Mouse (Mus musculus): ENCODE measurements around the gene Agap1. TPM values are rescaled to one million over a fixed set of nuclear protein-coding genes. Genes with fewer than 3 reads are reported as not detected.

The Agap1 gene
- polyA plus RNA-seq, 1 experiment from 2014 or later, result 74.8 TPM

DNA sequence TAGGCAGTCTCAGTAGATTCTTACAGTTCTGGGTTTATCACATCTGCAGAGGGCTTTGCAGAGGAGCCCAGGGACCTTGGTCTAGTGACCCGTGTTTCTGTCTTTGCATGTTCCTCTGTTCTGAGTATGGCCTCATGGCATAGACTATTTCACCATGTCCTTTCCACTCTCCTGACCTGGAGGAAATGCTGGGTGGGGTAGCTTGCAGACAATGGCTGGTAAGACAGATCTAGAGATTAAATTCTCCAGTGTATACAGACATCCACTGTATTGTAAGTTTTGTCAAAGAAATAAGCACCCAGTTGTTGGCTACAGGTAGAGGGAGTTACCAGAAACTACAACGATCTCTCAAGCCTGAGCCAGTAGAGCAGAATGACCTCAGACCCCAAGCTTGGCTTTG, 141.6 kb downstream of the Agap1 start:
- WGBS, result 93% methylated on average over 2 of the region's 2 CpGs
- ATAC-seq (ENCODE audit: low FRiP score), result no peak
- H3K36me3 ChIP-seq, result peaks cover 10% of the 10 kb centered on the region; the same call in 1 of the 2 replicates
- no peaks in the 10 kb centered on the region for H3K27me3 ChIP-seq
- no peak overlapping the region for H3K4me2 ChIP-seq (replicated peaks)
- H3K4me1 ChIP-seq, result peaks cover 40% of the 10 kb centered on the region
- H3K4me3 ChIP-seq, result no peak overlapping the region
- no peak overlapping the region for H3K9ac ChIP-seq
- H3K9me3 ChIP-seq (replicated peaks), result 0 out of 2 replicates have a peak, but pooled peaks cover 6% of the 10 kb centered on the region
- H3K27ac ChIP-seq, result no peak overlapping the region

DNA sequence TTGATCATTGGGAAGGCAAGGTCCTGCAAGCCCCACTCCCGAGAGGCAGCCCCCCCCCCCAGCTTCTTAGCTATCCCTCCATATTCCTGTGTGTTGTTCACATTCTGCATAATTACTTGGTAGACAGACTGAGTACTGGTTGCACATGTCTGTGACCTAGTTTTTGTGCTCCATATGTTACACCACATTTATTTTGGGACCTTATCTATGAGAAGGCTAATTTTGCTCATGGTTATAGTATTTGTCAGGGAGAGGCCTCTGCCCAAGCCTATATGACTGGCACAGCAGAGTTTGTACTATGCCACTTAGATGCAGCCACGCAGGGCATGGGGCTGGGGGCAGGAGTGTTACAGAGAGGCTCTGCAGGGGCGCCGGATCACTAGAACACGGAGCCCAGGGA, 144.3 kb downstream of the Agap1 start:
- H3K27me3 ChIP-seq, result no peaks in the 10 kb centered on the region
- H3K4me1 ChIP-seq, result peaks cover 52% of the 10 kb centered on the region
- no peak overlapping the region for H3K4me3 ChIP-seq
- no peaks in the 10 kb centered on the region for H3K9me3 ChIP-seq (replicated peaks)
- WGBS, result 87% methylated on average over 5 of the region's 5 CpGs
- 0 out of 2 replicates have a peak, but pooled peaks cover 3% of the 10 kb centered on the region for H3K36me3 ChIP-seq
- no peak overlapping the region for H3K9ac ChIP-seq
- ATAC-seq (ENCODE audit: low FRiP score), result no peak
- H3K27ac ChIP-seq, result no peak overlapping the region
- H3K4me2 ChIP-seq (replicated peaks), result no peak overlapping the region

DNA sequence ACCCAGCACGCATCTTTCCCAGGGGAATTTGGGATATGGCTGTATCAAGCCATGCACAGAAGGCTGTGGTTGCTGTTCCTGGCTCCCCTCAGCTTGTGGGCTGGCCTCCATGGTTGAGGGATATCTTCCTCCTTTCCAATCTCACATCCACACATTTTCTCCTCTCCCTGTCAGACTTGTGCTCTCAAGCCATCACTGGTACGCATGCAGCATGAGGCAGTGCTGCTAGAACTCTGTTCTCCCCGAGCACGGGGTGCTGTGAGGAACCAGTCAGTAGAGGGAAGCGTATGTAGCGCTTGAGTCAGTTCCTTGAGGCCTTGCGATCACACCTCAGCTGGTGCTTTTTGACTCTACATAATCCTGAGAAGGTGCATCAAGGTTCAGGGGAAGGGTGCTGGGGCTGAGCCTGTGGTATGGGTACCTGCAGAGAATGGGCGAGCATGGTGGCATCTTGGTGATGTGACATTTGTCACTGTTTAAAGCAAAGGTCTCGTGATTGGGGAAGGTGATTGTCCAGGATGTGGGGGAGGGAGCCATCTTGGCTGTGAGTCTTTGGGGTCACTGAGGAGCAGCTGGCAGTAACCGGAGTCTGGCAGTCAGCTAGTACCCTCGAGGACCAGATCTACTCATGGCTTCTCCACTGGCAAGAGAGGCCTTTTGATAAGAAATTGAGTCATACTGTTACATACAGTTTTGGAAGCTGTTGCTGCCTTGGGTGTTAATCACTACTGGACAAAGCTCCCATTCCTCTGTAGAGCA, 145.6 kb downstream of the Agap1 start:
- Histone ChIP-seq H3K27ac (no peak overlapping the region), H3K4me2 (replicated peaks) (no peak overlapping the region), H3K4me3 (no peak overlapping the region), H3K4me1 (peaks cover 45% of the 10 kb centered on the region), H3K36me3 (0 out of 2 replicates have a peak, but pooled peaks cover under 1% of the 10 kb centered on the region), H3K9ac (no peak overlapping the region), H3K27me3 (no peaks in the 10 kb centered on the region), H3K9me3 (replicated peaks) (no peaks in the 10 kb centered on the region)
- no peak for ATAC-seq (ENCODE audit: low FRiP score)
- 81% methylated on average over 11 of the region's 11 CpGs for WGBS

DNA sequence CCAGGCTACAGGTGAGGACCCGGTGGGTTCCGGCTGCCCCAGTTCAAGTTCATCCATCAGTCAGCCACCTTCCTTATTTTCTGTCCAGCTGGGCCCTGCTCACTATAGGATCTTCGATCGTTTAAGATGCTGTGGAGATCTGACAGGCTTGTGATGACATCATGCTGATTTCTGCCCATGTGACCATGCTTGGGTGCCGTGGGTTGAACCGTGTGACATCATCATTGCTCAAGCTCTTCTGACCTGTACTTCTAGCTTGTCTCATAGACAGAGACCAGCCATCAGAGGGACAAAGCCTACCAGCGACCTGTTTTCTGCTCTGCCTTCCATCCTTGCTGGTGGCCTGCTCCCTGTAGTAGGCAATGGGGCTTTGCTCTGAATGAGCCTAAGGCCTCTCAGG, 146.7 kb downstream of the Agap1 start:
- Histone ChIP-seq H3K27ac (no peak overlapping the region), H3K9me3 (replicated peaks) (no peaks in the 10 kb centered on the region), H3K4me2 (replicated peaks) (no peak overlapping the region), H3K36me3 (peaks cover 6% of the 10 kb centered on the region; the same call in 1 of the 2 replicates), H3K9ac (no peak overlapping the region), H3K27me3 (no peaks in the 10 kb centered on the region), H3K4me3 (no peak overlapping the region), H3K4me1 (peaks cover 45% of the 10 kb centered on the region)
- no peak for ATAC-seq (ENCODE audit: low FRiP score)
- 85% methylated on average over 7 of the region's 7 CpGs for WGBS

DNA sequence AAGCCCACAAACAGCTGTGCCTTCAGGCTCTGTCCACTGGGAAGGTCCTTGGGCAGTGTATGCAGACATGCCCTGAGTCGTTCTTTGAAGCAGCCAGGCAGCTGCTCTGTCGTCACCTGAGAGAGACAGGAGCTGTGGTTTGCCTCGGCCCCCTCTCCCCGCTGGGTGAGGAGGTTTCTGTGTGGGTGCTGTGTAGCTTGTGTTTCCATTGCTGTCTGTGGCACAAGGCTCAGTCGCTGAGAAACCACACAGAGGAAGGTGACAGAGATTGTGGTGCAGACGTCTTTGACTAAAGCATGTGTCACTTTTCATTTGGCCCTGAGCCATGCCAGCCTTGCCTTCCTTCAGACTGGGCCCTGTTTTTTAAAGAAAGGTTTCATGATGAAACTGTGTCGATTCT, 148.3 kb downstream of the Agap1 start:
- WGBS, result 58% methylated on average over 7 of the region's 7 CpGs
- H3K4me2 ChIP-seq (replicated peaks), result no peak overlapping the region
- H3K9ac ChIP-seq, result no peak overlapping the region
- no peaks in the 10 kb centered on the region for H3K27me3 ChIP-seq
- peaks cover 6% of the 10 kb centered on the region; the same call in 1 of the 2 replicates for H3K36me3 ChIP-seq
- H3K9me3 ChIP-seq (replicated peaks), result no peaks in the 10 kb centered on the region
- no peak overlapping the region for H3K4me3 ChIP-seq
- peaks cover 55% of the 10 kb centered on the region for H3K4me1 ChIP-seq
- ATAC-seq (ENCODE audit: low FRiP score), result no peak
- H3K27ac ChIP-seq, result peak overlapping the region; percentile 23; the same call in 1 of the 2 replicates

DNA sequence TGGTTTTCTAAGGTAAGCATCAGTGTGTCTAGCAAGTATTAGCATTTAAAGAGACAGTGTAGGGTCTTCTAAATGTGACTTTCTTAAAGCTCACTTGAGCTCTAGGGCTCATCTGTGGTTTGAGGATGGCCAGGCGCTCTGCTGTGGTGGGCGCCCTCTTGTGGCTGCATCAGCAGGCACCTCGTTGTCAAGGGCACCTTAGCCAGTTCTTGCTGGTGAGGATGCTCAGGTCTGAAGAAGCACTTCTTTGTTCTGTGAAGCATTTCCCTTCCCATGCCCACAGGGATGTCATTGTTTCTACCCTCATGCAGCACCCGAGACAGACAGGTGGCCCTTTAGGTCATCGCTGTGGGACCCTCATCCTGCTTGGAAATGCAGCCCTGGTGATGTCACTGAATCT, 152.0 kb downstream of the Agap1 start:
- peaks cover 26% of the 10 kb centered on the region for H3K4me1 ChIP-seq
- H3K4me2 ChIP-seq (replicated peaks), result no peak overlapping the region
- 36% methylated on average over 5 of the region's 5 CpGs for WGBS
- no peaks in the 10 kb centered on the region for H3K9me3 ChIP-seq (replicated peaks)
- ATAC-seq (ENCODE audit: low FRiP score), result peak; percentile 25; the same call in 1 of the 2 replicates
- H3K27me3 ChIP-seq, result no peaks in the 10 kb centered on the region
- H3K36me3 ChIP-seq, result peaks cover 22% of the 10 kb centered on the region
- H3K4me3 ChIP-seq, result no peak overlapping the region
- no peak overlapping the region for H3K27ac ChIP-seq
- no peak overlapping the region for H3K9ac ChIP-seq

DNA sequence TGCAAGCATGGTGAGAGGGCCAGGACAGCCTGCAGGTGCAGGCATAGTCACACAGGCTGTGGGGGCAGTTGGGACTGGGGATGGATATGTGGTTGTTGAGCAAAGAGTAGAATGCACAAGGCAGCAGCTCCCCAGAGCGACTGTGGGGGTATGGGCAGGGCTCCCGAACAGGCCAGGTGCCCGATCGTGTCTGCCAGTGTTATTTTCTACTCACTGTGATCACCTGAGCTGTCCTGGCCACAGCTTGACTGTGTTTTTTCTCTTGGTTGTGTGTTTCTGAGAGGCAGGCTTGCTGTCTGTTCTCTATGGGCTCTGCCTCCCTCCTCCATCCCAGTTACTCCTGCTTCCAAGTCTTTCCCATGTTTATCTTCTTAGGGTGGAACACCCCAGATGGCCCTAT, 154.2 kb downstream of the Agap1 start:
- Histone ChIP-seq H3K9me3 (replicated peaks) (no peaks in the 10 kb centered on the region), H3K4me3 (no peak overlapping the region), H3K27me3 (no peaks in the 10 kb centered on the region), H3K27ac (no peak overlapping the region), H3K9ac (no peak overlapping the region), H3K4me1 (peaks cover 16% of the 10 kb centered on the region), H3K36me3 (peaks cover 37% of the 10 kb centered on the region), H3K4me2 (replicated peaks) (no peak overlapping the region)
- no peak for ATAC-seq (ENCODE audit: low FRiP score)
- 91% methylated on average over 4 of the region's 4 CpGs for WGBS

DNA sequence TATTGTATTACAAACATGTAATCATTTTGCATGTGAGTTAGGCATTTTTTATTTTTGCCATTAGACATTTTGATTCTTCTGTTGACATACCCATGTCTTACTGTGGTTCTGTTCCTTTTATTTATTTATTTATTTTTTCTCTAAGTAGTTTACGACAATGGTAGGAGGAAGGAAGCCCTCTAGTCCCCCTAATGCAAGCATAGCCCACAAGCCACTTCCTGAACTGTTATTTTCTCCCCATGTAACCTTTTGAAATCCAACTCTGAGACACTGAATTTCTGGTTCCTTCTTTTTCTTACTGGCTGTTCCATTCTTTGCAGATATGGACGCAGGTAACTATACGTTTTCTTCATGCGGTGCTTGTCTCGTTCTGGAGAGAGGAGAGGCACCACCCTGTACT, 155.4 kb downstream of the Agap1 start:
- no peak for ATAC-seq (ENCODE audit: low FRiP score)
- Histone ChIP-seq H3K4me3 (no peak overlapping the region), H3K36me3 (peaks cover 43% of the 10 kb centered on the region), H3K27me3 (no peaks in the 10 kb centered on the region), H3K9ac (no peak overlapping the region), H3K27ac (no peak overlapping the region), H3K9me3 (replicated peaks) (no peaks in the 10 kb centered on the region), H3K4me1 (peaks cover 16% of the 10 kb centered on the region), H3K4me2 (replicated peaks) (no peak overlapping the region)
- WGBS, result 91% methylated on average over 5 of the region's 5 CpGs

DNA sequence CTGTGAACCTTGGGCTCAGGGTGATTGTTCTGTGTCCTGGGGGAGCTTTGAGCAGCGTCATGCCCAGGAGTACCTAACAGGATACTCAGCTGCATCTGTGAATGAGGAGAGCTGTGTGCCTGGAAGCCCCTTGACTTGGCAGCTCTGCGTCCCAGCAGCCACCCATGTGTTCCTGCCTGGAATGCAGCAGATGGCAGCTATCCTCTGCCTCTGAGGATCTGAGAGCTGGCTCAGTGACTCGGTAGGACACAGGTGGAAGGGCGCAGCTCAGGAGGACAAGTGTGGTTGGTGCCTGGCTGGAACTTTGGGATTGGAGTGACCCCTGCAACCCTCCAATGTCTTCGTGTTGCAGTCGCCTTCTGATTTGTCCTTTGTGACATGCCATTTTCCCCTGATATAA, 156.9 kb downstream of the Agap1 start:
- H3K9me3 ChIP-seq (replicated peaks), result no peaks in the 10 kb centered on the region
- H3K9ac ChIP-seq, result no peak overlapping the region
- H3K36me3 ChIP-seq, result peaks cover 41% of the 10 kb centered on the region
- no peak overlapping the region for H3K4me2 ChIP-seq (replicated peaks)
- H3K27me3 ChIP-seq, result no peaks in the 10 kb centered on the region
- H3K4me3 ChIP-seq, result no peak overlapping the region
- ATAC-seq (ENCODE audit: low FRiP score), result no peak
- H3K4me1 ChIP-seq, result peaks cover 16% of the 10 kb centered on the region
- no peak overlapping the region for H3K27ac ChIP-seq
- WGBS, result 87% methylated on average over 6 of the region's 6 CpGs

DNA sequence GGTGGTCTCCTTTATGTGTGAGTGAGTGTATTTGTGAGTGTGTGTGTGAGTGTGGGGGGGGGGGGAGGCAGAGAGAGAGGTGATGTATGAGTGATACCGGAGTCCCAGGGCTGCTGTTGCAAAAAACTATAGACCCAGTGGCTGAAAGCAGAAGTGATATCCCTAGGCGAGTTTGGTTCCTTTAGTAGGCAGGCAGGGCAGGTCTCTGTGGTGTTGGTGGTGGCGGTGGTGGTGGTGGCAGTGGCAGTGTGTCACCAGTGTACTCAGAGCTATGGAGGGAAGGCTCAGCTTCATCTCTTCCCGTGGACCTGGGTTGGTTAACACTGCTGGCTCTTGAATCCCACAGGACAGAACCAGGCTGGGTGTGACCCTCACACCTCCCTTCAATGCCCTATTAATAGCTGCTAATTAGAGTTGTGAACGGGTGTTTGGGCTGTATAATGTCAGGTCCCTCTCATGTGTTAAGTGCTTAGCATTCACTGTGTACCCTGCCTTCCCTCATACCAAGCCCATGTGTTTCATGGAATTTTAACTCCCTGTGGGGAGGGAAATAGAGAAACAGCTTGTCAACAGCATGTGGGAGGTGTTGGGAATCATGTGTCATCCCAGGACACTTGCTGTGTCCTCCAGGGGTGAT, 158.7 kb downstream of the Agap1 start:
- H3K4me3 ChIP-seq, result no peak overlapping the region
- no peak overlapping the region for H3K27ac ChIP-seq
- 87% methylated on average over 5 of the region's 5 CpGs for WGBS
- no peaks in the 10 kb centered on the region for H3K9me3 ChIP-seq (replicated peaks)
- no peaks in the 10 kb centered on the region for H3K27me3 ChIP-seq
- H3K36me3 ChIP-seq, result peaks cover 45% of the 10 kb centered on the region
- no peak overlapping the region for H3K4me2 ChIP-seq (replicated peaks)
- no peaks in the 10 kb centered on the region; the same call in none of the 2 replicates for H3K4me1 ChIP-seq
- H3K9ac ChIP-seq, result no peak overlapping the region
- no peak for ATAC-seq (ENCODE audit: low FRiP score)

DNA sequence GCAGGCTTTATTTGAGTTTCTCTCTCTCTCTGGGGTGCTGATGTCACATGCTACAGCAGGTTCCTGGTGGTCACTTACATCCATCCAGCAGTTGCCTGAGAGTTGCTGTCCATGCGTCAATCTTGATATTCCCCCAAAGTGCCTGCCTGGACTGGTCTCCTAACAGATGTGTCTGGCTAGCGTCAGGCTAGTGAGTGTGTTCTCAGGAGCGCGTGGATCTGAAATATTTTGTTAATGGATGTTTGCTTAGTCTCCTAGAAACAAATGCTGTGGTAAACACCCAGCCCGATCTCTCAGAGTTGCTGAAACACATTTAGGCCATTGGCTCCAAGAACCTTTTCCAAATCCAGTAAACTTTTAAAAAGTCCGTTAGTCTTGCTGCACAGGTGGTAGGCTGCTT, 161.9 kb downstream of the Agap1 start:
- 85% methylated on average over 6 of the region's 6 CpGs for WGBS
- Histone ChIP-seq H3K4me1 (peaks cover 20% of the 10 kb centered on the region), H3K9ac (no peak overlapping the region), H3K4me3 (no peak overlapping the region), H3K9me3 (replicated peaks) (no peaks in the 10 kb centered on the region), H3K4me2 (replicated peaks) (no peak overlapping the region), H3K36me3 (peaks cover 29% of the 10 kb centered on the region), H3K27ac (no peak overlapping the region), H3K27me3 (no peaks in the 10 kb centered on the region)
- no peak for ATAC-seq (ENCODE audit: low FRiP score)

DNA sequence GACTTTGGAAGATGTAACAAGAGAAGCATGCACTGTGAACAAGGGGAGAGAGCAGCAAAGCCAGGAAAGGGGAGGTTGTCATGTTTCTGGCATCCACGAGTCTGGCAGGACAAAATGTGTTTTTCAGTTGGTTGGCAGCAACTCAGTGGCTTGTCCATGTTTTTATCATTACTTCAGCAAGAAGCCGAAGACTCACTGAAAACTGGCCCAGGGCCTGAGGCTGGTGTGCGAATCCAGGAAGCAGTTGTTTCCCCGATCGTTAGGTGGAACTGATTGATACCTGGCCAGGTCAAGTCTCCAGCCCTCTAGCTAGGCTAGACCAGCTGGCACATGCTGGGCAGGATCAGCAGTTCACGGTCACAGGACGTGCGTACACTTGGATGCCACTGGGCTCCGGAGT, 162.7 kb downstream of the Agap1 start:
- no peak for ATAC-seq (ENCODE audit: low FRiP score)
- Histone ChIP-seq H3K36me3 (peaks cover 21% of the 10 kb centered on the region), H3K4me2 (replicated peaks) (no peak overlapping the region)

DNA sequence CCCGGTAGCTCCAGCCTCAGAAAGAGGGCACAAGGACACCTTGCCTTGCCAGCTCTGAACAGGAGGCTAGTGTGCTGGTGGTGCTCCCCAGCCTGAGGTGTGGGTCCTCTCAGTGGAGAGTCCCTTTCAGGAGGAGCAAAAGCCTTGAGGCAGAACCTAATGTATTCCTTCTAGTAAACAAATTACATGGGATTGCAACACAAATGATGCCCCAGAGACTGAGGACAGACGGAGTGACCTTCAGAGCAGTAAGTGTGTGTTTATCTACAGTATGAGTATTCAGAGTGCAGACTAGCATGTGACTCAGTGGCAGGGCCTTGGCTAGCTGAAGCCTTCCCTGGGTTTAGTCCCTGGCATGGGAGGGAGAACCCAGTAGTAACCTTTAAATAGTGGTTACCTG, 165.4 kb downstream of the Agap1 start:
- Histone ChIP-seq H3K27me3 (no peaks in the 10 kb centered on the region), H3K27ac (no peak overlapping the region), H3K9me3 (replicated peaks) (no peaks in the 10 kb centered on the region), H3K4me3 (no peak overlapping the region), H3K4me2 (replicated peaks) (no peak overlapping the region), H3K4me1 (peaks cover 20% of the 10 kb centered on the region), H3K36me3 (peaks cover 8% of the 10 kb centered on the region; the same call in 1 of the 2 replicates), H3K9ac (no peak overlapping the region)
- 70% methylated on average over 2 of the region's 2 CpGs for WGBS
- ATAC-seq (ENCODE audit: low FRiP score), result no peak

More for the DNA sequence above, 162.7 kb downstream of the Agap1 start:
- H3K4me1 ChIP-seq, result peaks cover 20% of the 10 kb centered on the region
- WGBS, result 93% methylated on average over 9 of the region's 9 CpGs
- no peaks in the 10 kb centered on the region for H3K9me3 ChIP-seq (replicated peaks)
- no peak overlapping the region for H3K9ac ChIP-seq
- H3K27ac ChIP-seq, result no peak overlapping the region
- no peak overlapping the region for H3K4me3 ChIP-seq
- no peaks in the 10 kb centered on the region for H3K27me3 ChIP-seq

Data from hindbrain, embryonic 12.5 days (tissue).